Mouse (Mus musculus) C2C12 (cell line): ENCODE measurements around the gene Pdcd10. TPM values are rescaled to one million over a fixed set of nuclear protein-coding genes. Genes with fewer than 3 reads are reported as not detected.

Experiments
- H3K27me3 ChIP-seq: one replicate; pipeline ENCODE4 v1.6.1; 2011; ENCODE audit not compliant: control insufficient read depth, insufficient read depth, insufficient read length
- H3K36me3 ChIP-seq: one replicate; pipeline ENCODE4 v1.6.1; 2011; ENCODE audit not compliant: control insufficient read depth, insufficient read depth
- H3K4me3 ChIP-seq: one replicate; pipeline ENCODE4 v1.5.1; 2011; ENCODE audit warnings: mild to moderate bottlenecking, control low read depth; ENCODE audit not compliant: poor library complexity, insufficient read depth, severe bottlenecking
- H3K79me2 ChIP-seq: one replicate; pipeline ENCODE4 v1.6.1; 2011; ENCODE audit not compliant: control insufficient read depth, insufficient read depth
- H3K79me3 ChIP-seq: one replicate; pipeline ENCODE4 v1.6.1; 2011; ENCODE audit warnings: low read depth, control low read depth
- H3ac ChIP-seq: one replicate; pipeline ENCODE3; 2011; ENCODE audit warnings: low read depth; ENCODE audit not compliant: control insufficient read depth, insufficient read length
- CEBPB ChIP-seq: IDR thresholded peaks from one replicate; pipeline ENCODE4 v1.6.1; 2011; ENCODE audit warnings: low read depth, mild to moderate bottlenecking, control low read depth, moderate library complexity
- CTCF ChIP-seq: IDR thresholded peaks from one replicate; pipeline ENCODE4 v1.5.1; 2011; ENCODE audit not compliant: control insufficient read depth, insufficient read depth, insufficient read length
- FOSL1 ChIP-seq: IDR thresholded peaks from one replicate; pipeline ENCODE4 v1.8.0; 2011; ENCODE audit warnings: mild to moderate bottlenecking, low read length; ENCODE audit not compliant: poor library complexity, insufficient read depth, severe bottlenecking
- MAX ChIP-seq: IDR thresholded peaks from one replicate; pipeline ENCODE4 v1.6.1; 2011; ENCODE audit warnings: mild to moderate bottlenecking, control low read depth
- MYOD1 ChIP-seq: IDR thresholded peaks from one replicate; pipeline ENCODE4 v1.6.1; 2011; ENCODE audit warnings: low read depth; ENCODE audit not compliant: control insufficient read depth, insufficient read length
- MYOG ChIP-seq: IDR thresholded peaks from one replicate; pipeline ENCODE4 v1.6.1; 2011; ENCODE audit not compliant: control insufficient read depth, insufficient read length; ENCODE audit errors: extremely low read depth
- USF1 ChIP-seq: IDR thresholded peaks from one replicate; pipeline ENCODE4 v1.6.1; 2011; ENCODE audit warnings: low read depth, mild to moderate bottlenecking, control low read depth, moderate library complexity
- long read RNA-seq, 2 experiments: library from polyadenylated mRNA; unstranded; transcript quantifications; one replicate each; pipeline ENCODE4 v2.0.0; 2019 to 2020
- polyA plus RNA-seq: library from polyadenylated mRNA; unstranded; fragments of >200 nt; fragmentation: generic; extraction: Trizol; gene quantifications from one replicate; pipeline ENCODE4 v1.2.1, GENCODE M21; 2012; ENCODE audit warnings: missing spikeins

Pdcd10 gene
- 17.7 TPM for polyA plus RNA-seq
- long read RNA-seq, experiment 1, transcript Pdcd10-205 (8 exons, 1,927 nt) = major isoform, 37 of 44 reads
- long read RNA-seq, experiment 1, partial matches to known transcripts = 4 of 44 reads
- long read RNA-seq, experiment 1, other reads (novel, unspliced or antisense) = 3 of 44 reads
- long read RNA-seq, experiment 2, transcript Pdcd10-205 (8 exons, 1,927 nt) = major isoform, 80 of 86 reads
- long read RNA-seq, experiment 2, partial matches to known transcripts = 0 of 86 reads
- long read RNA-seq, experiment 2, other reads (novel, unspliced or antisense) = 6 of 86 reads

GRCm38 (mm10) chr3:75556695-75557291 lies at the start of gene Pdcd10:
Pdcd10 (minus strand) TSS chr3:75556856.
- TF ChIP-seq CEBPB (peak; percentile 72), MAX (no peak)
- Histone ChIP-seq H3K27me3 (no peaks in the 10 kb centered on the region), H3K79me2 (peaks cover 48% of the 10 kb centered on the region), H3K79me3 (peaks cover 43% of the 10 kb centered on the region), H3K36me3 (no peaks in the 10 kb centered on the region), H3ac (peak within 1 kb of the TSS; percentile 80), H3K4me3 (peak within 1 kb of the TSS; percentile 91)

- no peak for TF ChIP-seq MYOD1
- TF ChIP-seq USF1 = no peak
- H3K4me3 ChIP-seq = no peak overlapping the region
- no peaks in the 10 kb centered on the region for H3K36me3 ChIP-seq
- H3ac ChIP-seq = no peak overlapping the region
- no peaks in the 10 kb centered on the region for H3K79me2 ChIP-seq
- no peaks in the 10 kb centered on the region for H3K27me3 ChIP-seq
- H3K79me3 ChIP-seq = no peaks in the 10 kb centered on the region
Observed at GRCm38 (mm10) chr3:75584898-75585297, 28.2 kb upstream of the Pdcd10 start.

- H3K27me3 ChIP-seq = no peaks in the 10 kb centered on the region
- no peaks in the 10 kb centered on the region for H3K36me3 ChIP-seq
- TF ChIP-seq MAX = no peak
- no peak for TF ChIP-seq USF1
- no peak for TF ChIP-seq FOSL1
- H3K79me3 ChIP-seq = no peaks in the 10 kb centered on the region
- no peaks in the 10 kb centered on the region for H3K79me2 ChIP-seq
- H3ac ChIP-seq = no peak overlapping the region
- no peak overlapping the region for H3K4me3 ChIP-seq
Observed at GRCm38 (mm10) chr3:75583293-75583692, 26.6 kb upstream of the Pdcd10 start.

- H3K27me3 ChIP-seq = no peaks in the 10 kb centered on the region
- H3ac ChIP-seq = no peak overlapping the region
- no peaks in the 10 kb centered on the region for H3K79me2 ChIP-seq
- H3K79me3 ChIP-seq = no peaks in the 10 kb centered on the region
- TF ChIP-seq MYOG = no peak
- no peak for TF ChIP-seq USF1
- no peak for TF ChIP-seq CTCF
- no peak for TF ChIP-seq MAX
- TF ChIP-seq MYOD1 = no peak
- TF ChIP-seq FOSL1 = no peak
- no peak for TF ChIP-seq CEBPB
- no peak overlapping the region for H3K4me3 ChIP-seq
- no peaks in the 10 kb centered on the region for H3K36me3 ChIP-seq
Observed at GRCm38 (mm10) chr3:75579352-75579751, 22.7 kb upstream of the Pdcd10 start.

GRCm38 (mm10) chr3:75575582-75575981 lies 18.9 kb upstream of the Pdcd10 start:
- Histone ChIP-seq H3K79me3 (no peaks in the 10 kb centered on the region), H3K79me2 (no peaks in the 10 kb centered on the region), H3K4me3 (no peak overlapping the region), H3K27me3 (no peaks in the 10 kb centered on the region), H3ac (no peak overlapping the region), H3K36me3 (no peaks in the 10 kb centered on the region)
- TF ChIP-seq MYOD1 (no peak), USF1 (no peak), MAX (no peak), MYOG (no peak), CTCF (no peak), FOSL1 (no peak), CEBPB (no peak)

- TF ChIP-seq CTCF (no peak), MAX (no peak), USF1 (no peak), FOSL1 (no peak), CEBPB (no peak), MYOD1 (no peak), MYOG (no peak)
- Histone ChIP-seq H3ac (no peak overlapping the region), H3K79me2 (no peaks in the 10 kb centered on the region), H3K36me3 (no peaks in the 10 kb centered on the region), H3K27me3 (no peaks in the 10 kb centered on the region), H3K4me3 (no peak overlapping the region), H3K79me3 (no peaks in the 10 kb centered on the region)
Observed at GRCm38 (mm10) chr3:75574074-75574473, 17.4 kb upstream of the Pdcd10 start.
